Mouse (Mus musculus) liver, postnatal 0 days (tissue): ENCODE measurements around the gene Gm21992.
A peak's percentile ranks its signal among the peaks of the same experiment; 100 is the strongest.
"Not testable (repeated sequence)": the region's sequence is repeated elsewhere in the genome, so short reads cannot be mapped to it uniquely, and the experiment has no call there.

Experiments
- CTCF ChIP-seq: sonication (generic); IDR thresholded peaks from 2 replicates; pipeline ENCODE4 v1.5.1; 2016; ENCODE audit warnings: antibody characterized with exemption, low read depth
- EP300 ChIP-seq: IDR thresholded peaks from 2 replicates; pipeline ENCODE4 v1.6.1; 2016; ENCODE audit warnings: antibody characterized with exemption, low read depth, mild to moderate bottlenecking

DNA sequence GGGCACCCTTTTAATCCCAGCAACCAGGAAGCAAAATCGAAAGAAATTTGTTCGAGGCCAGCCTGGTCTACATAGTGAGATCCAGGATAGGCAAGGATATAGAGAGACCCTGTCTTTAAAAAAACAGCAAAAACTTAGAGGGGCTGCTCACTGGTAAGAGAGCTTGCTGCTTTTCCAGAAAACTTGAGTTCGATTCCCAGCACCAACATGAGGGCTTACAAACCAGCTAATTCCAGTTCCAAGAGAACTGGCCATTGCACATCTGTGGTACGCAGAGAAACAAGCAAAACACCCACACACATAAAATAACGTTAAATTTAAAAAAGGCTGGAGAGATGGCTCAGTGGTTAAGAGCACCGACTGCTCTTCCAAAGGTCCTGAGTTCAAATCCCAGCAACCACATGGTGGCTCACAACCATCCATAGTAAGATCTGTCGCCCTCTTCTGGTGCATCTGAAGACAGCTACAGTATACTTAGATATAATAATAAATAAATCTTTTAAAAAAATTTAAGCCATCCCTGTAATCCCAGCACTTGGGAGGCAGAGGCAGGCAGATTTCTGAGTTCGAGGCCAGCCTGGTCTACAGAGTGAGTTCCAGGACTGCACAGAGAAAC is 1.0 kb upstream of the Gm21992 start:
- peak; percentile 43 for TF ChIP-seq CTCF
- TF ChIP-seq EP300, result not testable (repeated sequence)
